ENCODE assay signal across 8 mouse cellular contexts in the genomic region with DNA sequence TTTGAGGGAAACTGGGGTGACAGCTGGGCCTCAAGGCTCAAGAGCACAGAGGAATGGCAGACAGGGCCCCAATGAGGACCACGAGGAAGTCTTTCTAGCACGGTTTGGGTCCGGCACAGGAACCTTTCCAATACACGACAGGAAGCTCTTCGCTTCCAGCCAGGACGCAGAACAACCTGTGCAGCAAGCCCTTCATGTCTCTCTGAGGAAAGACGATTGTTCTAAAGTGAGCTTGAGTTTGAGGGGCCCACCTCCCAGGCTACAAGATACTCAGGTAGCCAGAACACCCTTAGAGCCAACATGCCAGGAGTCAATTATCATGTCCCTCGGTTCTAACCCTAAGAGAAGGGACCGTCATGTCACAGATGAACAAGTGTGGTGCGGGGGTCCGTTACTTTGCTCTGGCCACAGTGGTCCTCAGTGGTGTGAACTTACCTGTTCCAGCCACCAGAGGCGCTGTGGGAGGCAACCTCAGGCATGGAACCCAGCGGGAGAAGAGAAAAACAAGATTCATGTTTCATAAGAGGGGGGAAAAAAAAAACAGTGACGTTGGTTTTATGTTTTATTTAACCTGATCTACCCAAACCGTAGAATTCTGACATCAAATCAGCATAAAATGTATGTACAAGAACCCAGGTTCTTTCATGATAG. TPM values are rescaled to one million over a fixed set of nuclear protein-coding genes. Genes with fewer than 3 reads are reported as not detected.
DNase-seq lines count a peak whose midpoint lies in the region; ATAC-seq lines count a peak whose summit lies in the region.

No protein-coding gene starts in this region.

- H3K27ac ChIP-seq in kidney, embryonic 15.5 days: no peak overlapping the region
- H3K27ac ChIP-seq in limb, embryonic 15.5 days: peak overlapping the region; percentile 85

- no peaks in the 10 kb centered on the region for H3K36me3 ChIP-seq in kidney, embryonic 15.5 days
- H3K36me3 ChIP-seq in limb, embryonic 15.5 days: no peaks in the 10 kb centered on the region

- H3K9ac ChIP-seq in kidney, embryonic 15.5 days: no peak overlapping the region
- no peak overlapping the region for H3K9ac ChIP-seq in limb, embryonic 15.5 days

- peaks cover 11% of the 10 kb centered on the region for H3K27me3 ChIP-seq in kidney, embryonic 15.5 days
- H3K27me3 ChIP-seq in limb, embryonic 15.5 days: no peaks in the 10 kb centered on the region

- 48% methylated on average over 15 of the region's 15 CpGs for WGBS in kidney, embryonic 15.5 days
- 47% methylated on average over 15 of the region's 15 CpGs for WGBS in limb, embryonic 15.5 days

- H3K4me3 ChIP-seq in kidney, embryonic 15.5 days (replicated peaks): no peak overlapping the region
- H3K4me3 ChIP-seq in limb, embryonic 15.5 days: no peak overlapping the region

- no peak overlapping the region for H3K4me2 ChIP-seq in kidney, embryonic 15.5 days
- no peak overlapping the region for H3K4me2 ChIP-seq in limb, embryonic 15.5 days

- no peak for ATAC-seq in kidney, embryonic 15.5 days (replicated peaks; ENCODE audit: low FRiP score)
- no peak for ATAC-seq in limb, embryonic 15.5 days (ENCODE audit: insufficient number of reproducible peaks, low FRiP score, low TSS enrichment, low read depth)

- peak; percentile 66 to 77 for DNase-seq in cerebellum, postnatal 10 days
- no peak for DNase-seq in cerebellum, adult 8-10 months
- DNase-seq in kidney, postnatal 4 days: peak; percentile 65 to 71
- peak; percentile 5 for DNase-seq in c-Kit-positive CD71-positive TER-119-positive erythroid progenitor cells, embryonic 14.5 days (ENCODE audit: low spot score)
- DNase-seq in thymus, postnatal 14 days: peak; percentile 22
- no peak for DNase-seq in layer of hippocampus, postnatal 36 days

- peaks cover 81% of the 10 kb centered on the region for H3K4me1 ChIP-seq in kidney, embryonic 15.5 days
- H3K4me1 ChIP-seq in limb, embryonic 15.5 days: peaks cover 75% of the 10 kb centered on the region

- H3K9me3 ChIP-seq in kidney, embryonic 15.5 days (replicated peaks): no peaks in the 10 kb centered on the region
- no peaks in the 10 kb centered on the region for H3K9me3 ChIP-seq in limb, embryonic 15.5 days

RNA-seq across cellular contexts. Expression of gene Dlk1, which starts 51.6 kb away (rescaled TPM):
- polyA plus RNA-seq in kidney, embryonic 15.5 days (2015; fragmentation: Nextera tagmentation; extraction: Ambion mirVana): 116 and 182 TPM in 2 replicates
- polyA plus RNA-seq in limb, embryonic 15.5 days (2015; fragmentation: Nextera tagmentation; extraction: Ambion mirVana): 599 and 855 TPM in 2 replicates
- 1 to 10 TPM; 3.5 to 5.5 TPM for total RNA-seq in layer of hippocampus, postnatal 36 days (2021)

Comparison
In these comparisons a context has a peak if more than half of its experiments do, and no peak if none do; other contexts are left out.
1. DNase-seq: peak in cerebellum, postnatal 10 days (2 of 2), kidney, postnatal 4 days (2 of 2), c-Kit-positive CD71-positive TER-119-positive erythroid progenitor cells, embryonic 14.5 days (single experiment) and thymus, postnatal 14 days (single experiment); none in cerebellum, adult 8-10 months (single experiment) and layer of hippocampus, postnatal 36 days (0 of 2).